Mouse (Mus musculus): Measurements from ENCODE around the gene Tmprss12. TPM values are rescaled to one million over a fixed set of nuclear protein-coding genes. Genes with fewer than 3 reads are reported as not detected.

The Tmprss12 gene
- polyA plus RNA-seq, 1 experiment: not detected

GRCm38 (mm10) chr15:100265586-100266325 is 14.9 kb upstream of the Tmprss12 start:
- TF ChIP-seq GATA1 (IDR thresholded peaks at IDR 0.05; ENCODE audit: low read length): no peak

GRCm38 (mm10) chr15:100268916-100269315 is 11.7 kb upstream of the Tmprss12 start:
- no peak for TF ChIP-seq GATA1 (IDR thresholded peaks at IDR 0.05; ENCODE audit: low read length)

GRCm38 (mm10) chr15:100269776-100270175 is 10.9 kb upstream of the Tmprss12 start:
- no peak for TF ChIP-seq GATA1 (IDR thresholded peaks at IDR 0.05; ENCODE audit: low read length)

- no peak for TF ChIP-seq GATA1 (IDR thresholded peaks at IDR 0.05; ENCODE audit: low read length)
These were observed 9.2 kb upstream of the Tmprss12 start for GRCm38 (mm10) chr15:100271411-100271810.

- no peak for TF ChIP-seq GATA1 (IDR thresholded peaks at IDR 0.05; ENCODE audit: low read length)
These were observed 5.7 kb upstream of the Tmprss12 start for GRCm38 (mm10) chr15:100274790-100275559.

GRCm38 (mm10) chr15:100276403-100276802 is 4.2 kb upstream of the Tmprss12 start:
- TF ChIP-seq GATA1 (IDR thresholded peaks at IDR 0.05; ENCODE audit: low read length): no peak

GRCm38 (mm10) chr15:100277586-100277985 is 3.1 kb upstream of the Tmprss12 start:
- TF ChIP-seq GATA1 (IDR thresholded peaks at IDR 0.05; ENCODE audit: low read length): no peak

GRCm38 (mm10) chr15:100288980-100289379 is 8.3 kb downstream of the Tmprss12 start:
- TF ChIP-seq GATA1 (IDR thresholded peaks at IDR 0.05; ENCODE audit: low read length): no peak

GRCm38 (mm10) chr15:100290858-100291257 is 10.2 kb downstream of the Tmprss12 start:
- no peak for TF ChIP-seq GATA1 (IDR thresholded peaks at IDR 0.05; ENCODE audit: low read length)

GRCm38 (mm10) chr15:100292326-100292725 is 11.7 kb downstream of the Tmprss12 start:
- TF ChIP-seq GATA1 (IDR thresholded peaks at IDR 0.05; ENCODE audit: low read length): no peak

- TF ChIP-seq GATA1 (IDR thresholded peaks at IDR 0.05; ENCODE audit: low read length): no peak
These were observed 17.2 kb downstream of the Tmprss12 start for GRCm38 (mm10) chr15:100297856-100298255.

GRCm38 (mm10) chr15:100300499-100300898 is 19.9 kb downstream of the Tmprss12 start:
- no peak for TF ChIP-seq GATA1 (IDR thresholded peaks at IDR 0.05; ENCODE audit: low read length)

- no peak for TF ChIP-seq GATA1 (IDR thresholded peaks at IDR 0.05; ENCODE audit: low read length)
These were observed 20.9 kb downstream of the Tmprss12 start for GRCm38 (mm10) chr15:100301556-100301955.

- TF ChIP-seq GATA1 (IDR thresholded peaks at IDR 0.05; ENCODE audit: low read length): no peak
These were observed 22.9 kb downstream of the Tmprss12 start for GRCm38 (mm10) chr15:100303428-100304018.

- TF ChIP-seq GATA1 (IDR thresholded peaks at IDR 0.05; ENCODE audit: low read length): no peak
These were observed 23.7 kb downstream of the Tmprss12 start, which contains the start of gene Mettl7a1 for GRCm38 (mm10) chr15:100304019-100304991. Mettl7a1 (plus strand) TSS chr15:100304140.

Measured in G1E-ER4 (cell line).